Mouse (Mus musculus): ENCODE data around the gene Vegfb. TPM values are rescaled to one million over a fixed set of nuclear protein-coding genes. Genes with fewer than 3 reads are reported as not detected.

Vegfb gene
- polyA plus RNA-seq, 1 experiment = 255 TPM

GRCm38 (mm10) chr19:6980381-6981093, 6.9 kb downstream of the Vegfb start, which contains the start of gene Fkbp2:
TSS of gene Fkbp2 (minus strand) at chr19:6980501.
- no peaks in the 10 kb centered on the region for H3K4me1 ChIP-seq (ENCODE audit: control insufficient read depth, insufficient read depth, insufficient read length, low read length)
- peak within 1 kb of the TSS; percentile 99 for H3K27ac ChIP-seq (replicated peaks; ENCODE audit: low read depth, low read length)
- H3K4me3 ChIP-seq (ENCODE audit: insufficient read depth, low read depth, low read length) = peak within 1 kb of the TSS; percentile 84

GRCm38 (mm10) chr19:6979486-6980380, 7.7 kb downstream of the Vegfb start:
- Histone ChIP-seq H3K4me3 (ENCODE audit: insufficient read depth, low read depth, low read length) (peak overlapping the region; percentile 68), H3K4me1 (ENCODE audit: control insufficient read depth, insufficient read depth, insufficient read length, low read length) (no peaks in the 10 kb centered on the region), H3K27ac (replicated peaks; ENCODE audit: low read depth, low read length) (peak overlapping the region; percentile 69)

- Histone ChIP-seq H3K4me1 (ENCODE audit: control insufficient read depth, insufficient read depth, insufficient read length, low read length) (no peaks in the 10 kb centered on the region), H3K4me3 (ENCODE audit: insufficient read depth, low read depth, low read length) (peak overlapping the region; percentile 63), H3K27ac (replicated peaks; ENCODE audit: low read depth, low read length) (0 out of 2 replicates have a peak overlapping the region, but pooled peaks have one; percentile 1)
Observed at GRCm38 (mm10) chr19:6979001-6979479, 8.4 kb downstream of the Vegfb start.

- Histone ChIP-seq H3K4me1 (ENCODE audit: control insufficient read depth, insufficient read depth, insufficient read length, low read length) (no peaks in the 10 kb centered on the region), H3K4me3 (ENCODE audit: insufficient read depth, low read depth, low read length) (peak overlapping the region; percentile 63; the same call in 1 of the 2 replicates), H3K27ac (replicated peaks; ENCODE audit: low read depth, low read length) (no peak overlapping the region)
Observed at GRCm38 (mm10) chr19:6978639-6978974, 8.8 kb downstream of the Vegfb start.

- no peak overlapping the region for H3K27ac ChIP-seq (replicated peaks; ENCODE audit: low read depth, low read length)
- H3K4me3 ChIP-seq (ENCODE audit: insufficient read depth, low read depth, low read length) = 0 out of 2 replicates have a peak overlapping the region, but pooled peaks have one; percentile 63
- no peaks in the 10 kb centered on the region for H3K4me1 ChIP-seq (ENCODE audit: control insufficient read depth, insufficient read depth, insufficient read length, low read length)
Observed at GRCm38 (mm10) chr19:6977759-6978638, 9.5 kb downstream of the Vegfb start.

- H3K4me3 ChIP-seq (ENCODE audit: insufficient read depth, low read depth, low read length) = peak within 1 kb of the TSS; percentile 80
- peak within 1 kb of the TSS; percentile 92 for H3K27ac ChIP-seq (replicated peaks; ENCODE audit: low read depth, low read length)
- no peaks in the 10 kb centered on the region for H3K4me1 ChIP-seq (ENCODE audit: control insufficient read depth, insufficient read depth, insufficient read length, low read length)
Observed at GRCm38 (mm10) chr19:6975537-6976521, 11.6 kb downstream of the Vegfb start, which contains the start of gene Plcb3. TSS of gene Plcb3 (minus strand) at chr19:6976470.

- Histone ChIP-seq H3K4me1 (ENCODE audit: control insufficient read depth, insufficient read depth, insufficient read length, low read length) (no peaks in the 10 kb centered on the region; the same call in 1 of the 2 replicates), H3K4me3 (ENCODE audit: insufficient read depth, low read depth, low read length) (peak within 1 kb of the TSS; percentile 80), H3K27ac (replicated peaks; ENCODE audit: low read depth, low read length) (peak within 1 kb of the TSS; percentile 92)
Observed at GRCm38 (mm10) chr19:6974211-6975205, 12.9 kb downstream of the Vegfb start, which contains the start of gene Ppp1r14b. TSS of gene Ppp1r14b (plus strand) at chr19:6974968.

GRCm38 (mm10) chr19:6973581-6974190, 13.8 kb downstream of the Vegfb start:
- H3K4me1 ChIP-seq (ENCODE audit: control insufficient read depth, insufficient read depth, insufficient read length, low read length) = no peaks in the 10 kb centered on the region; the same call in 1 of the 2 replicates
- no peak overlapping the region for H3K27ac ChIP-seq (replicated peaks; ENCODE audit: low read depth, low read length)
- H3K4me3 ChIP-seq (ENCODE audit: insufficient read depth, low read depth, low read length) = peak overlapping the region; percentile 70

- no peak overlapping the region for H3K27ac ChIP-seq (replicated peaks; ENCODE audit: low read depth, low read length)
- H3K4me3 ChIP-seq (ENCODE audit: insufficient read depth, low read depth, low read length) = no peak overlapping the region
Observed at GRCm38 (mm10) chr19:6972247-6972917, 15.1 kb downstream of the Vegfb start.

GRCm38 (mm10) chr19:6971644-6972043, 15.8 kb downstream of the Vegfb start:
- Histone ChIP-seq H3K4me1 (ENCODE audit: control insufficient read depth, insufficient read depth, insufficient read length, low read length) (peaks cover 3% of the 10 kb centered on the region), H3K27ac (replicated peaks; ENCODE audit: low read depth, low read length) (no peak overlapping the region), H3K4me3 (ENCODE audit: insufficient read depth, low read depth, low read length) (no peak overlapping the region)

More at GRCm38 (mm10) chr19:6972247-6972917, 15.1 kb downstream of the Vegfb start:
- H3K4me1 ChIP-seq (ENCODE audit: control insufficient read depth, insufficient read depth, insufficient read length, low read length) = peaks cover 3% of the 10 kb centered on the region

- Histone ChIP-seq H3K27ac (replicated peaks; ENCODE audit: low read depth, low read length) (no peak overlapping the region), H3K4me3 (ENCODE audit: insufficient read depth, low read depth, low read length) (no peak overlapping the region), H3K4me1 (ENCODE audit: control insufficient read depth, insufficient read depth, insufficient read length, low read length) (peaks cover 3% of the 10 kb centered on the region)
Observed at GRCm38 (mm10) chr19:6970460-6971085, 16.9 kb downstream of the Vegfb start.

Measured in brown adipose tissue, adult 24 weeks (tissue).